In genomic region chr11:101465101-101465868, GRCm38 (mm10) we compare ENCODE assay signal across 8 mouse cellular contexts. TPM values are rescaled to one million over a fixed set of nuclear protein-coding genes. Genes with fewer than 3 reads are reported as not detected.
DNase-seq lines count a peak whose midpoint lies in the region; ATAC-seq and TF ChIP-seq lines count a peak whose summit lies in the region.

No protein-coding gene starts in this region.

- H3K9me3 ChIP-seq in intestine, embryonic 15.5 days: no peaks in the 10 kb centered on the region
- H3K9me3 ChIP-seq in neural tube, embryonic 13.5 days: no peaks in the 10 kb centered on the region

- ATAC-seq in intestine, embryonic 15.5 days: peak; percentile 61
- ATAC-seq in neural tube, embryonic 13.5 days (ENCODE audit: low read depth): peak; percentile 42

- DNase-seq in left cerebral cortex, adult 2 months (ENCODE audit: extremely low spot score in 1 of 2, low spot score in 2 of 2): peak in 1 of 2 experiments; percentile 38
- no peak for DNase-seq in left cerebral cortex, adult 8-10 months (ENCODE audit: low spot score in 2 of 2)
- peak; percentile 72 to 77 for DNase-seq in cerebellum, postnatal 10 days
- DNase-seq in gastrocnemius, postnatal 4 days (ENCODE audit: low spot score in 2 of 2): peak; percentile 48 to 80
- peak; percentile 79 to 85 for DNase-seq in lung, adult 18-20 months
- DNase-seq in thymus, postnatal 36 days: peak; percentile 36 to 57

- under 1% methylated on average over 51 of the region's 51 CpGs for WGBS in intestine, embryonic 15.5 days
- WGBS in neural tube, embryonic 13.5 days: under 1% methylated on average over 51 of the region's 51 CpGs

- peak overlapping the region; percentile 80 for H3K27ac ChIP-seq in left cerebral cortex, adult 2 months
- H3K27ac ChIP-seq in intestine, embryonic 15.5 days: peak overlapping the region; percentile 93
- H3K27ac ChIP-seq in neural tube, embryonic 13.5 days (replicated peaks): peak overlapping the region; percentile 93

- peak overlapping the region; percentile 93 for H3K4me2 ChIP-seq in intestine, embryonic 15.5 days (replicated peaks)
- peak overlapping the region; percentile 86 for H3K4me2 ChIP-seq in neural tube, embryonic 13.5 days

- TF ChIP-seq CTCF in left cerebral cortex, adult 2 months (IDR thresholded peaks at IDR 0.05): peak; percentile 1; the same call in 1 of the 2 replicates

- H3K9ac ChIP-seq in intestine, embryonic 15.5 days: peak overlapping the region; percentile 81
- peak overlapping the region; percentile 93 for H3K9ac ChIP-seq in neural tube, embryonic 13.5 days

- intact Hi-C loops in left cerebral cortex, adult 2 months (cut with DNase I): loop anchor here (2.0 kb wide), 1 partner anchor 16 kb away; the partner anchor contains the start of gene Ifi35

- no peaks in the 10 kb centered on the region for H3K27me3 ChIP-seq in intestine, embryonic 15.5 days (replicated peaks)
- H3K27me3 ChIP-seq in neural tube, embryonic 13.5 days: no peaks in the 10 kb centered on the region

- 0 out of 2 replicates have a peak, but pooled peaks cover 7% of the 10 kb centered on the region for H3K36me3 ChIP-seq in intestine, embryonic 15.5 days
- peaks cover 24% of the 10 kb centered on the region for H3K36me3 ChIP-seq in neural tube, embryonic 13.5 days

- H3K4me3 ChIP-seq in left cerebral cortex, adult 2 months: peak overlapping the region; percentile 70
- H3K4me3 ChIP-seq in intestine, embryonic 15.5 days (replicated peaks): peak overlapping the region; percentile 93
- H3K4me3 ChIP-seq in neural tube, embryonic 13.5 days: peak overlapping the region; percentile 99

- H3K4me1 ChIP-seq in intestine, embryonic 15.5 days (replicated peaks): peaks cover 31% of the 10 kb centered on the region
- H3K4me1 ChIP-seq in neural tube, embryonic 13.5 days (replicated peaks): peaks cover 64% of the 10 kb centered on the region

RNA-seq across cellular contexts. Expression of gene Rnd2, which starts 0.5 kb away (rescaled TPM):
- 100 to 1,000 TPM; 141 to 159 TPM for total RNA-seq in left cerebral cortex, adult 2 months (2021)
- total RNA-seq in left cerebral cortex, adult 8-10 months (2022): 100 to 1,000 TPM; 156 to 190 (median 176) TPM
- 1 to 10 TPM; 8.1 to 8.3 TPM for total RNA-seq in gastrocnemius, postnatal 4 days (2021)
- 23.7 and 24.5 TPM in 2 replicates for polyA plus RNA-seq in intestine, embryonic 15.5 days (2015; fragmentation: Nextera tagmentation; extraction: Ambion mirVana)
- 80.5 and 83.0 TPM in 2 replicates for polyA plus RNA-seq in neural tube, embryonic 13.5 days (2015; fragmentation: Nextera tagmentation; extraction: Ambion mirVana)

RNA-seq across cellular contexts. Expression of gene Vat1, which starts 0.7 kb away (rescaled TPM):
- 10 to 100 TPM; 33.4 to 36.8 TPM for total RNA-seq in left cerebral cortex, adult 2 months (2021)
- 10 to 100 TPM; 40.7 to 54.4 (median 45.8) TPM for total RNA-seq in left cerebral cortex, adult 8-10 months (2022)
- total RNA-seq in gastrocnemius, postnatal 4 days (2021): 10 to 100 TPM; 72.6 to 79.3 TPM
- 69.7 and 70.0 TPM in 2 replicates for polyA plus RNA-seq in intestine, embryonic 15.5 days (2015; fragmentation: Nextera tagmentation; extraction: Ambion mirVana)
- polyA plus RNA-seq in neural tube, embryonic 13.5 days (2015; fragmentation: Nextera tagmentation; extraction: Ambion mirVana): 72.6 and 75.8 TPM in 2 replicates

RNA-seq across cellular contexts. Expression of gene Ifi35, which starts 17.1 kb away (rescaled TPM):
- total RNA-seq in left cerebral cortex, adult 2 months (2021): 1 to 10 TPM; 2.4 to 3.2 TPM
- 1 to 10 TPM; 2.8 to 4.8 (median 3.3) TPM for total RNA-seq in left cerebral cortex, adult 8-10 months (2022)
- total RNA-seq in gastrocnemius, postnatal 4 days (2021): 1 to 10 TPM; 8.0 to 8.9 TPM
- polyA plus RNA-seq in intestine, embryonic 15.5 days (2015; fragmentation: Nextera tagmentation; extraction: Ambion mirVana): 23.9 and 24.5 TPM in 2 replicates
- 3.6 and 3.8 TPM in 2 replicates for polyA plus RNA-seq in neural tube, embryonic 13.5 days (2015; fragmentation: Nextera tagmentation; extraction: Ambion mirVana)

RNA-seq across cellular contexts. Expression of gene Rpl27, which starts 23.2 kb away (rescaled TPM):
- 10 to 100 TPM; 31.5 to 34.7 TPM for total RNA-seq in left cerebral cortex, adult 2 months (2021)
- 10 to 100 TPM; 20.6 to 44.6 (median 32.7) TPM for total RNA-seq in left cerebral cortex, adult 8-10 months (2022)
- total RNA-seq in gastrocnemius, postnatal 4 days (2021): 10 to 100 TPM; 81.3 to 87.8 TPM
- 322 and 353 TPM in 2 replicates for polyA plus RNA-seq in intestine, embryonic 15.5 days (2015; fragmentation: Nextera tagmentation; extraction: Ambion mirVana)
- 303 and 315 TPM in 2 replicates for polyA plus RNA-seq in neural tube, embryonic 13.5 days (2015; fragmentation: Nextera tagmentation; extraction: Ambion mirVana)

RNA-seq across cellular contexts. Expression of gene Ptges3l, which starts 40.2 kb away (rescaled TPM):
- total RNA-seq in left cerebral cortex, adult 2 months (2021): 1 to 10 TPM; 2.3 to 4.2 TPM
- 1 to 10 TPM; 2.1 to 3.5 (median 3.1) TPM for total RNA-seq in left cerebral cortex, adult 8-10 months (2022)
- 10 to 100 TPM; 56.2 to 80.9 TPM for total RNA-seq in gastrocnemius, postnatal 4 days (2021)
- polyA plus RNA-seq in intestine, embryonic 15.5 days (2015; fragmentation: Nextera tagmentation; extraction: Ambion mirVana): 11.7 TPM in 2 replicates
- 3.3 and 4.3 TPM in 2 replicates for polyA plus RNA-seq in neural tube, embryonic 13.5 days (2015; fragmentation: Nextera tagmentation; extraction: Ambion mirVana)

Comparison
In these comparisons a context has a peak if more than half of its experiments do, and no peak if none do; other contexts are left out.
1. DNase-seq: peak in cerebellum, postnatal 10 days (2 of 2), gastrocnemius, postnatal 4 days (2 of 2), lung, adult 18-20 months (2 of 2) and thymus, postnatal 36 days (2 of 2); none in left cerebral cortex, adult 8-10 months (0 of 2).
2. RNA of gene Rnd2, which starts 0.5 kb away (total RNA-seq): 156 to 190 TPM in left cerebral cortex, adult 8-10 months and 141 to 159 TPM in left cerebral cortex, adult 2 months; 8.1 to 8.3 TPM in gastrocnemius, postnatal 4 days; every median in the first group is over 10 times any median in the second.
3. Peak in every context shown above with its lines, with median percentiles within 50 percentile points of each other: H3K27ac ChIP-seq and H3K4me3 ChIP-seq.